Mouse (Mus musculus) kidney, postnatal 36 days (tissue): ENCODE data around the gene Ifi27.
"Not testable (repeated sequence)": the region's sequence is repeated elsewhere in the genome, so short reads cannot be mapped to it uniquely, and the experiment has no call there.

ENCODE experiments used
- DNase-seq, 2 experiments: peaks; one replicate each; pipeline ENCODE4 v3.0.0; 2021 to 2022; ENCODE audit warnings: mixed read lengths in 2 of 2

Gene Ifi27

DNA sequence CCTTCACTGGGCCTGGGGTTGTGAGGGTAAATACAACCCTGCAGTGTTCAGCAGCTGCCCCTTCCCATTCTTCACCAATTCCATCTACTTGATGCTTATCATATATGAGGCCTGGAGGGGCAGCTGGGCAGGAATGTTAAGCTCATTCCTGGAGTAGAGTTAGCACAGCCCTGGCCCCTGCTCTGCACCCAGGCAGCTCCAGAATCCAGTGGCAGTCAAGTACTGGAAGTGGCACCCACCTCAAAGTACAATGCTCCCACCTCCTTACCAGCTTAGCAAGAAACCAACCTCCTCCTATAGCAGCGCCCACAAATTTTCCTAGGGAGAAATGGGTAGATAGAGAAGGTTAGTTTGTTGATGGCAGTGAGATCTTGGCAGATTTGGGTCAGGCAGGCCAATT lies 22.7 kb downstream of the Ifi27 start:
- DNase-seq: not testable (repeated sequence)

GRCm38 (mm10) chr12:103457140-103457539 lies 23.1 kb downstream of the Ifi27 start, which contains the start of gene Ifi27l2b:
Gene Ifi27l2b (minus strand): TSS chr12:103457223.
- no peak for DNase-seq

GRCm38 (mm10) chr12:103474481-103474880 lies 40.5 kb downstream of the Ifi27 start:
- no peak for DNase-seq

DNA sequence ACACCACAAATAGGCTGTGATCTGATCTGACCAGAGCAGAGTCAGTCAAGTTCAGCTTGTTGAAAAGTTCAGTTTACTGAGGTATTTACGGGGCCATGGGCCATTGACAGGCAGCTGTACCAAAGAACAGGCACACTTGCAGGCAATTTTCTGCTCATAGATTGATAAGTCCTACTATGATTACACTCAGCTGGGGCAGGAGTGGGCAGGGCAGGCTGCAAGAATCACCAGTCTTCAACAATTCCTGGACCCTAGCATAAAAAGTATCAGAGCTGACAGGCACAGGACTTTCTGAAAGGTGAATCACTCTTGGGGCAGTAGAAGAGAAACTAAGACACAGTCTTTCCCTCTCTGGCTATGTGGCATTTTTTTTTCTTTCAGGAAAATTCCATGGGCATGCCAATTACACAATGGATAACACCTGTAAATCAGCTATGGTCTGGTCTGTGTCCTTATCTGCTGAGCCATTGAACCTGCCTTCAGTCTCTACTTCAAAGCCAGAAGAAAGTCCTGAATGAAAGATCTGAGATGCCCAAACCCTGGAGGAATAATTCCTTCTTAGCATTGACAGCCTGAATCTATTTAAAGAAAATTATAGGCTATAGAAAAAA lies 42.9 kb downstream of the Ifi27 start:
- DNase-seq: no peak

DNA sequence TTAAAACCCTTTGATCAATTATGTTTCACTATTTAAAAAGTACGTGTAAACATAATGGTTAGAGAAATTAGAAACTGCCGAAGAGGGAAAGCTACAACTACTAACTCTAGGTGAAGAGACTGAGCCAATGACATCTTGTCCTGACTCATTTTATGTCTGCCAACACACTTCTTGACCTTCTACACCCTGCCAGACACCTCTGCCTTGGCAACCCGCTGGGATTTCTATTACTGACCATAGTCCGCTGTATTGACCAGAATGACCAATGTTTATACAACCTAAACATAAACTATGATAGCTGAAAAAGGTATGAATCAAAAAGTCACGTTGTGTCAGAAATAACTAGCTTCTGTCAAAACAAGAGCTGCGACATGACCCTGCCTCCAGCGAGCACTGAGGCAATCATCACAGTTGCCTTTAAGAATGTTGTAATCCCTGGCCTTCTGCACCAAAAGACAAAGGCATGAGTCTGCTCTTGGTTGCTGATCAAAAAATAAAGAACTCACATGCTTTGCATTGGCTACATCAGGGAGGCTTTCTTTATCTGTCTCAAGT lies 43.5 kb downstream of the Ifi27 start:
- DNase-seq: no peak

DNA sequence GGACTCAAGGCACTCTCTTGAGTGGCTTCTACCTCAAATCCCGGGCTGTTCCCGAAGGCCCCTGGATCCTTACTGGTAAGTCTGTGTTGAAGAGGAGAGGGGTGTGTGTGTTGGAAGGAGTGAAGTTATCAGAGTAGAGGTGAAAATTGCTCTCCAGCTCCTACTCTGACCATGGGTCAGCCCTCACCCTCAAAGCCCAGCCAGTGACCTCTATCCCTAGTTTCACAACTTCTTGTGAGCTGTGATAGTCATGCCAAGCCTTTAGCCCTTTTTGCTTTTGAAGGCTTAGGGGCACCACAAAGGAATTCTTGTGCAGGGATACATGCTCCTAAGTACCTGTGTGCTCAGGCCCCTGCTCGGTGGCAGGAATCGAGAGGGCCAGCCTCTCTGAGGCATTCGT lies 47.7 kb downstream of the Ifi27 start:
- DNase-seq: no peak

DNA sequence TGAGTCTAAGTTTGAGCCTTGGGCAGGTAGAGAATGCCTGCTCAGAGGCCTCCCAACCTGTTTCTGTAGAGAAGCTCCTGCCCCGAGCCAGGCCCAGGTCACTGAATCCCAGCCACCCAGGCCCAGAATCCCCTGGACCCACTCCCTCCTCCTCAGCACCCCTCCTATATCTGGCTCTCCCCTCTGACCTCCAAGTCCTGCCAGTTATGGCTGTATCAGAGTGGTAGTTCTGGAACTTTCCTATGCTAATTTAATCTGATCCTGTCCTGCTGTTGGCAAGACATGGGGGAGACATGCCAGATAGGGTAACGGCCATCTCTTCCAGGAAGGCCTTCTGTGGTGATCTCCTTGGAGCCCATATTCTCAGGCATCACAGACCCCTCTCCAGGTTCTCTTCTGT lies 48.8 kb downstream of the Ifi27 start:
- DNase-seq: no peak

DNA sequence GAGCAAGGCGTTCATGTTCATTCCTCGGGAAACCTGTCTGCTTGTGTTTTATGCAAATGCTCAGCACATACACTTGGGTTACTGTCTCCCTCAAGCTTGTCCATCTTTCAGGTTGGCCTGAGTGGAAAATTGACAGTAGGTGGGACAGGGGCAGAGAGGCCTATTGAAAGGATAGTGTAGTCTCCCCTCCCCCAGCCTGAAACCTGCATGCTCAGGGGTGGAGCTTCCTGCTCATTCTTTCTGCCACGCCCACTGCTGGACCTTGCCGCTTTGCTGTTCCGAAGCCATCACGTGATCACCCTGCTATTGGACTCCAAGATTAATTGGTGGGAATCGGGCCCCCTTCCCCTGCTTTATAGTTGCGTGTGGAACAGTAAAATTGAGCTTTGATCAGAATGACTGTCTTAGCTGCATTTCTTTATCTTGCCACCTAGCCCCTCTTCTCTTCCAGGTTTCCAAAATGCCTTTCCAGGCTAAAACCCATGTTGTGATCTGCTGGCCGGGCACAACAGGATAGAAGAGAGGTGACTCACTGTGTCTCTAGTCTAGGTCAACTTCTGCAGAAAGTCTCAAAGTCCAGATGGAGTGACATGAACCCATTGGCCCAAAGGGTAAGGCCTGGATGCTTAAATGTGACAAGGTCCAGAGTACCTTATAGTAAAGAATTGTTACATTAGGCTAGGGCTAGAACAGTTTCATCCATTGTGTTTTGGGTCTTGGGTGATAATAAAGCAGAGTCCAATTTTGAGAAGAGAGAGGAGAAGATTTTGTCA lies 50.4 kb downstream of the Ifi27 start:
- not testable (repeated sequence) for DNase-seq

DNA sequence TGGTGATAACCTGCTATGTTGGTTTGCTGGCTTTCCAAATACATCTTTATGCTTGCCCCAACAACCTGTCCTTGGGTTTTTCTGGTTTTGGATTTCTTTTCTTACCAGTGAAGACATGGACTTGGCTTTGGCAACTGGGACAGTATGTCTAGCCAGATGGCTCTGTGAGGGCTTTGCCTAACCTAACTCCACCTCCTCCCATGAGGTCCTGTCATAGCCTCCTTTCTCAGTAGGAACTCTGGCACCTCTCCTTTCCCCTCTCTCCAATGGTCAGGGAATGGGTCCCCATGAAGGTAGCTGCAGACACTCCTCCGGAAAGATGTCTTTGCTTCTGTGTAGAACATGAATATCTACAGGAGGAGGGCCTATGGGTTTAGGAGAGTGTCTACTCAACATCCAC lies 52.7 kb downstream of the Ifi27 start:
- no peak for DNase-seq

- DNase-seq: no peak
These were observed 53.3 kb downstream of the Ifi27 start for GRCm38 (mm10) chr12:103487276-103487675.

GRCm38 (mm10) chr12:103487750-103488149 lies 53.7 kb downstream of the Ifi27 start:
- no peak for DNase-seq
